Mouse (Mus musculus) bone marrow, adult 2 months (tissue): Measurements from ENCODE around the gene Axl.

Source experiments
- CTCF ChIP-seq: fragments of 200-500 bp; IDR thresholded peaks from 2 replicates; pipeline ENCODE4 v1.5.1; 2011; ENCODE audit warnings: low read length, control low read depth; ENCODE audit not compliant: control insufficient read depth, insufficient read depth
- POLR2A ChIP-seq: fragments of 200-500 bp; IDR thresholded peaks from 2 replicates; pipeline ENCODE4 v1.6.1; 2011; ENCODE audit warnings: low read depth, mild to moderate bottlenecking, control low read depth, low read length, borderline replicate concordance; ENCODE audit not compliant: control insufficient read depth

- TF ChIP-seq CTCF (no peak), POLR2A (no peak)
Observed at GRCm38 (mm10) chr7:25707581-25708292, 80.8 kb downstream of the Axl start.
